Mouse (Mus musculus): ENCODE measurements around the gene Tmem184b. TPM values are rescaled to one million over a fixed set of nuclear protein-coding genes. Genes with fewer than 3 reads are reported as not detected.
A peak's percentile ranks its signal among the peaks of the same experiment; 100 is the strongest.

Tmem184b gene
- total and polyA plus RNA-seq, 2 experiments from 2014 or later: 30.3 to 41.9 TPM

GRCm38 (mm10) chr15:79328058-79328938 lies 75.1 kb downstream of the Tmem184b start, which contains the start of gene Pla2g6:
Gene Pla2g6, minus strand, starts transcription at chr15:79328390.
- peaks cover 13% of the 10 kb centered on the region; the same call in 1 of the 2 replicates for H3K4me1 ChIP-seq (ENCODE audit: insufficient read depth)
- ATAC-seq: peak; percentile 97
- H3K9me3 ChIP-seq (ENCODE audit: low read length): no peaks in the 10 kb centered on the region
- DNase-seq: peak; percentile 97
- 3% methylated on average over 46 of the region's 46 CpGs for whole genome bisulfite sequencing
- TF ChIP-seq CTCF (IDR thresholded peaks at IDR 0.05; ENCODE audit: low read depth): 0 out of 2 replicates have a peak, but pooled peaks have one; percentile 12
- peak within 1 kb of the TSS; percentile 56 for H3K4me3 ChIP-seq (ENCODE audit: low read depth, low read length)
- no peaks in the 10 kb centered on the region for H3K27me3 ChIP-seq (ENCODE audit: insufficient read depth, low read length)
- H3K4me2 ChIP-seq (ENCODE audit: low read depth): peak within 1 kb of the TSS; percentile 85
- no peaks in the 10 kb centered on the region for H3K36me3 ChIP-seq (ENCODE audit: insufficient read depth)
- peak within 1 kb of the TSS; percentile 93 for H3K27ac ChIP-seq (ENCODE audit: low read depth, low read length)
- peak within 1 kb of the TSS; percentile 72 for H3K9ac ChIP-seq

GRCm38 (mm10) chr15:79326971-79327961 lies 76.1 kb downstream of the Tmem184b start:
- H3K4me1 ChIP-seq (ENCODE audit: insufficient read depth): peaks cover 13% of the 10 kb centered on the region; the same call in 1 of the 2 replicates
- ATAC-seq: peak; percentile 65

GRCm38 (mm10) chr15:79326264-79326663 lies 77.1 kb downstream of the Tmem184b start:
- H3K4me1 ChIP-seq (ENCODE audit: insufficient read depth): peaks cover 13% of the 10 kb centered on the region; the same call in 1 of the 2 replicates
- WGBS: 71% methylated on average over 4 of the region's 4 CpGs
- H3K27ac ChIP-seq (ENCODE audit: low read depth, low read length): peak overlapping the region; percentile 9; the same call in 1 of the 2 replicates
- ATAC-seq: no peak
- H3K4me3 ChIP-seq (ENCODE audit: low read depth, low read length): no peak overlapping the region
- H3K9ac ChIP-seq: no peak overlapping the region
- no peak for TF ChIP-seq CTCF (IDR thresholded peaks at IDR 0.05; ENCODE audit: low read depth)
- no peak overlapping the region for H3K4me2 ChIP-seq (ENCODE audit: low read depth)
- DNase-seq: no peak
- H3K36me3 ChIP-seq (ENCODE audit: insufficient read depth): no peaks in the 10 kb centered on the region
- H3K9me3 ChIP-seq (ENCODE audit: low read length): no peaks in the 10 kb centered on the region
- H3K27me3 ChIP-seq (ENCODE audit: insufficient read depth, low read length): no peaks in the 10 kb centered on the region

More at GRCm38 (mm10) chr15:79326971-79327961, 76.1 kb downstream of the Tmem184b start:
- peak overlapping the region; percentile 85 for H3K4me2 ChIP-seq (ENCODE audit: low read depth)
- no peaks in the 10 kb centered on the region for H3K36me3 ChIP-seq (ENCODE audit: insufficient read depth)
- peak; percentile 75 for DNase-seq
- H3K4me3 ChIP-seq (ENCODE audit: low read depth, low read length): peak overlapping the region; percentile 56
- no peaks in the 10 kb centered on the region for H3K27me3 ChIP-seq (ENCODE audit: insufficient read depth, low read length)
- WGBS: 5% methylated on average over 20 of the region's 20 CpGs
- peak overlapping the region; percentile 72 for H3K9ac ChIP-seq
- peak overlapping the region; percentile 93 for H3K27ac ChIP-seq (ENCODE audit: low read depth, low read length)
- H3K9me3 ChIP-seq (ENCODE audit: low read length): no peaks in the 10 kb centered on the region
- no peak for TF ChIP-seq CTCF (IDR thresholded peaks at IDR 0.05; ENCODE audit: low read depth)

DNA sequence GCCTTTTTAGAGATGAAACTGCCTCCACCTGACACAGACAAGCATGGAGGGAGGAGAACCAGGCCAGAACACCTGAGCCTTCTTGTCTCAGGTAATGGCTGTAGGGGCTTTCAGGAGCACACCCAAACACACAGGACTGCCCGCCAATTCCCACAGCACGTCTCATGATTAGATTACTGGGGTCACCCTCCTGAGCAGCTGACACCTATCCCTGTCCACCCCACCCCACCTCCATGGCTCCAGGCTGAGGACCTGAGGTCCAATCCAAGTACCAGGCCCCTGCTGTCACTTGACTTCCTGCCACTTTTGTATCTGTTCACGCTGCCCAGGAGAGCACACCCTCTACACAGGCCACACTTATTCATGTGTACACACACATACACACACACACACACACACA lies 77.6 kb downstream of the Tmem184b start:
- H3K4me1 ChIP-seq (ENCODE audit: insufficient read depth): peaks cover 13% of the 10 kb centered on the region; the same call in 1 of the 2 replicates
- H3K9ac ChIP-seq: no peak overlapping the region
- no peak overlapping the region for H3K4me2 ChIP-seq (ENCODE audit: low read depth)
- no peak for DNase-seq
- no peaks in the 10 kb centered on the region for H3K27me3 ChIP-seq (ENCODE audit: insufficient read depth, low read length)
- no peak overlapping the region for H3K27ac ChIP-seq (ENCODE audit: low read depth, low read length)
- H3K36me3 ChIP-seq (ENCODE audit: insufficient read depth): no peaks in the 10 kb centered on the region
- TF ChIP-seq CTCF (IDR thresholded peaks at IDR 0.05; ENCODE audit: low read depth): no peak
- no peak overlapping the region for H3K4me3 ChIP-seq (ENCODE audit: low read depth, low read length)
- ATAC-seq: no peak
- no peaks in the 10 kb centered on the region for H3K9me3 ChIP-seq (ENCODE audit: low read length)
- WGBS: 80% methylated on average over 3 of the region's 3 CpGs

- Histone ChIP-seq H3K9ac (no peak overlapping the region), H3K27ac (ENCODE audit: low read depth, low read length) (no peak overlapping the region), H3K9me3 (ENCODE audit: low read length) (no peaks in the 10 kb centered on the region), H3K4me1 (ENCODE audit: insufficient read depth) (peaks cover 13% of the 10 kb centered on the region; the same call in 1 of the 2 replicates), H3K4me3 (ENCODE audit: low read depth, low read length) (no peak overlapping the region), H3K36me3 (ENCODE audit: insufficient read depth) (no peaks in the 10 kb centered on the region), H3K27me3 (ENCODE audit: insufficient read depth, low read length) (no peaks in the 10 kb centered on the region), H3K4me2 (ENCODE audit: low read depth) (no peak overlapping the region)
- ATAC-seq (no peak), DNase-seq (no peak)
- WGBS: 95% methylated on average over 3 of the region's 3 CpGs
- no peak for TF ChIP-seq CTCF (IDR thresholded peaks at IDR 0.05; ENCODE audit: low read depth)
Observed at GRCm38 (mm10) chr15:79324373-79324772, 79.0 kb downstream of the Tmem184b start.

GRCm38 (mm10) chr15:79323791-79324155 lies 79.6 kb downstream of the Tmem184b start:
- Histone ChIP-seq H3K9me3 (ENCODE audit: low read length) (no peaks in the 10 kb centered on the region), H3K4me1 (ENCODE audit: insufficient read depth) (peaks cover 13% of the 10 kb centered on the region; the same call in 1 of the 2 replicates), H3K4me3 (ENCODE audit: low read depth, low read length) (no peak overlapping the region), H3K27ac (ENCODE audit: low read depth, low read length) (no peak overlapping the region), H3K4me2 (ENCODE audit: low read depth) (no peak overlapping the region), H3K36me3 (ENCODE audit: insufficient read depth) (no peaks in the 10 kb centered on the region), H3K27me3 (ENCODE audit: insufficient read depth, low read length) (no peaks in the 10 kb centered on the region), H3K9ac (no peak overlapping the region)
- WGBS: 78% methylated on average over 4 of the region's 4 CpGs
- DNase-seq (no peak), ATAC-seq (no peak)
- TF ChIP-seq CTCF (IDR thresholded peaks at IDR 0.05; ENCODE audit: low read depth): no peak

All from forebrain, postnatal 0 days (tissue).